Comparison of ENCODE assay signal across 21 mouse cellular contexts in the genomic region with DNA sequence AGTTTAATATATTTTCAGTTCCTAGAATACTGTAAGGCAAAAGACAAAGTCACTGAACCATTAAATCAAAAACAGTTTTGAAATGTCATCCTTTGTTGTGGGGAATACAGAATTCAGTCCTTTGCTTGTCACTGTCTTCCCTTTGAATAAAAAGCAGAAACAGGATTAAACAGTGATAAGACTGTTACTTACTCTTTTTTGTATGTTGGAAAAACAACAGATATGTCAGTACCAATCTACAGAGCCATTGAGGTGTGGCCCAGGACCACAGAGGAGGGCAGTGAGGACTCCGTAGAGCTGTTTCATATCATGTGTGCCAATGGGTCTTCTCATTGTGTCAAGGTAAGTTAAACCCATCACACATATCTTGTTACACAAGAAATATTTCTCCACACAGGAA. TPM values are rescaled to one million over a fixed set of nuclear protein-coding genes. Genes with fewer than 3 reads are reported as not detected.
DNase-seq lines count a peak whose midpoint lies in the region; ATAC-seq lines count a peak whose summit lies in the region.
"Had no signal": no experiment of that assay in that cellular context is flagged by ENCODE, and none has a peak within 500 bp of the region (broad histone marks: within the 10 kb centered on the region; RNA-seq: fewer than 3 reads in every experiment).

No protein-coding gene starts in this region.

- H3K27ac ChIP-seq in liver, embryonic 11.5 days (ENCODE audit: low read depth, low read length) = no peak overlapping the region
- no peak overlapping the region for H3K27ac ChIP-seq in liver, embryonic 15.5 days (replicated peaks)
- H3K27ac ChIP-seq: forebrain, embryonic 10.5 days; forebrain, embryonic 13.5 days; hindbrain, embryonic 12.5 days; hindbrain, embryonic 15.5 days had no signal

- no peaks in the 10 kb centered on the region for H3K36me3 ChIP-seq in liver, embryonic 11.5 days (ENCODE audit: control insufficient read depth, insufficient read depth, low read length)
- no peaks in the 10 kb centered on the region for H3K36me3 ChIP-seq in liver, embryonic 15.5 days (replicated peaks)
- H3K36me3 ChIP-seq: forebrain, embryonic 10.5 days; hindbrain, embryonic 12.5 days; hindbrain, embryonic 15.5 days had no signal

- H3K4me1 ChIP-seq in liver, embryonic 11.5 days (replicated peaks; ENCODE audit: control insufficient read depth, insufficient read depth, low read length) = peaks cover 24% of the 10 kb centered on the region
- peaks cover 40% of the 10 kb centered on the region for H3K4me1 ChIP-seq in liver, embryonic 15.5 days (replicated peaks)
- H3K4me1 ChIP-seq: forebrain, embryonic 10.5 days; forebrain, embryonic 13.5 days; hindbrain, embryonic 12.5 days; hindbrain, embryonic 15.5 days had no signal

- peak; percentile 33 for DNase-seq in liver
- DNase-seq in liver, embryonic 11.5 days (ENCODE audit: low spot score) = no peak
- peak; percentile 62 for DNase-seq in Muller cell, postnatal 12 days (ENCODE audit: inconsistent ontology term)
- DNase-seq in right cerebral cortex, postnatal 14 days = no peak
- DNase-seq in urinary bladder, postnatal 10 days (ENCODE audit: low spot score) = no peak
- DNase-seq: adrenal gland, adult 8-10 months; adrenal gland, postnatal 25 days; cerebellum, adult 11-12 months; cerebellum, adult 8-10 months; cerebellum, postnatal 10 days; cerebellum, postnatal 36 days; gastrocnemius, postnatal 10 days; heart, adult 11 months had no signal

- WGBS in liver, embryonic 11.5 days = 33% methylated on average over 1 of the region's 1 CpGs
- 23% methylated on average over 1 of the region's 1 CpGs for WGBS in liver, embryonic 15.5 days (ENCODE audit: insufficient replicate concordance)

- no peak overlapping the region for H3K4me2 ChIP-seq in liver, embryonic 11.5 days
- no peak overlapping the region for H3K4me2 ChIP-seq in liver, embryonic 15.5 days
- H3K4me2 ChIP-seq: forebrain, embryonic 13.5 days; heart, embryonic 11.5 days; hindbrain, embryonic 12.5 days; hindbrain, embryonic 15.5 days had no signal

- H3K9ac ChIP-seq in liver, embryonic 11.5 days (ENCODE audit: low read depth, low read length) = no peak overlapping the region
- H3K9ac ChIP-seq in liver, embryonic 15.5 days = no peak overlapping the region
- H3K9ac ChIP-seq: forebrain, embryonic 13.5 days; hindbrain, embryonic 12.5 days; hindbrain, embryonic 15.5 days had no signal

- no peak overlapping the region for H3K4me3 ChIP-seq in liver, embryonic 11.5 days (ENCODE audit: low read depth, low read length)
- H3K4me3 ChIP-seq in liver, embryonic 15.5 days (replicated peaks) = no peak overlapping the region
- H3K4me3 ChIP-seq: forebrain, embryonic 10.5 days; forebrain, embryonic 13.5 days; hindbrain, embryonic 12.5 days; hindbrain, embryonic 15.5 days had no signal

- no peaks in the 10 kb centered on the region for H3K27me3 ChIP-seq in liver, embryonic 11.5 days (replicated peaks; ENCODE audit: control insufficient read depth, insufficient read depth, low read length)
- no peaks in the 10 kb centered on the region for H3K27me3 ChIP-seq in liver, embryonic 15.5 days
- H3K27me3 ChIP-seq: forebrain, embryonic 13.5 days; hindbrain, embryonic 12.5 days; hindbrain, embryonic 15.5 days had no signal

- no peaks in the 10 kb centered on the region for H3K9me3 ChIP-seq in liver, embryonic 11.5 days (ENCODE audit: control insufficient read depth, low read length)
- no peaks in the 10 kb centered on the region for H3K9me3 ChIP-seq in liver, embryonic 15.5 days (replicated peaks)
- H3K9me3 ChIP-seq: forebrain, embryonic 10.5 days; forebrain, embryonic 13.5 days; hindbrain, embryonic 12.5 days; hindbrain, embryonic 15.5 days had no signal

- ATAC-seq in liver, embryonic 11.5 days (replicated peaks; ENCODE audit: low FRiP score) = no peak
- ATAC-seq in liver, embryonic 15.5 days (ENCODE audit: insufficient read depth) = 0 out of 2 replicates have a peak, but pooled peaks have one; percentile 35
- ATAC-seq: activated CD4-positive, CD25-positive, alpha-beta regulatory T cell, adult 4 months; forebrain, embryonic 13.5 days; forebrain, embryonic 16.5 days had no signal

RNA-seq across cellular contexts. Expression of a gene that starts 55.6 kb away (rescaled TPM):
- polyA plus RNA-seq in liver, embryonic 11.5 days (2014; fragmentation: Nextera tagmentation; extraction: Ambion mirVana) = 242 and 268 TPM in 2 replicates
- 88.5 and 93.9 TPM in 2 replicates for polyA plus RNA-seq in liver, embryonic 15.5 days (2015; fragmentation: Nextera tagmentation; extraction: Ambion mirVana)

Comparison
In these comparisons a context has a peak if more than half of its experiments do, and no peak if none do; other contexts are left out.
1. DNase-seq: peak in liver (single experiment) and Muller cell, postnatal 12 days (single experiment); none in liver, embryonic 11.5 days (single experiment), right cerebral cortex, postnatal 14 days (single experiment) and urinary bladder, postnatal 10 days (single experiment).